Mouse (Mus musculus) heart, adult 2 months (tissue): Measurements from ENCODE around the gene Siva1. TPM values are rescaled to one million over a fixed set of nuclear protein-coding genes. Genes with fewer than 3 reads are reported as not detected.

Experiments used
- DNase-seq, 2 experiments: peaks; one replicate each; pipeline ENCODE4 v3.0.0; 2021
- H3K27ac ChIP-seq: fragments of 200-600 bp; 2 replicates; pipeline ENCODE4 v1.8.1; 2022
- H3K27me3 ChIP-seq: fragments of 200-500 bp; 2 replicates; pipeline ENCODE4 v1.6.1; 2012; ENCODE audit warnings: mild to moderate bottlenecking, low read length, inconsistent platforms, mixed read lengths; ENCODE audit not compliant: control insufficient read depth, insufficient read depth
- H3K36me3 ChIP-seq: fragments of 200-500 bp; 2 replicates; pipeline ENCODE4 v1.6.1; 2012; ENCODE audit warnings: low read length, inconsistent platforms; ENCODE audit not compliant: control insufficient read depth, insufficient read depth
- H3K4me1 ChIP-seq: fragments of 200-500 bp; 2 replicates; pipeline ENCODE4 v1.6.1; 2011; ENCODE audit warnings: low read length; ENCODE audit not compliant: control insufficient read depth, insufficient read depth
- H3K4me3 ChIP-seq: fragments of 200-600 bp; 2 replicates; pipeline ENCODE4 v1.8.1; 2022
- H3K79me2 ChIP-seq: fragments of 200-500 bp; replicated peaks from 2 replicates; pipeline ENCODE4 v1.6.1; 2012; ENCODE audit warnings: mild to moderate bottlenecking, inconsistent platforms, low read length, moderate library complexity, mixed read lengths; ENCODE audit not compliant: control insufficient read depth, insufficient read depth
- H3K9ac ChIP-seq: fragments of 200-500 bp; 2 replicates; pipeline ENCODE4 v1.6.1; 2012; ENCODE audit warnings: low read depth, mild to moderate bottlenecking, control low read depth, inconsistent platforms, low read length, mixed read lengths
- CTCF ChIP-seq: fragments of 200-600 bp; IDR thresholded peaks from 2 replicates; pipeline ENCODE4 v1.8.1; 2022; ENCODE audit warnings: antibody characterized with exemption, mild to moderate bottlenecking, moderate library complexity
- EP300 ChIP-seq: fragments of 200-500 bp; IDR thresholded peaks from 2 replicates; pipeline ENCODE4 v1.6.1; 2011; ENCODE audit warnings: low read depth, low read length, control low read depth; ENCODE audit not compliant: insufficient read depth
- POLR2A ChIP-seq: fragments of 200-500 bp; IDR thresholded peaks from 2 replicates; pipeline ENCODE4 v1.6.1; 2011; ENCODE audit warnings: mild to moderate bottlenecking, low read depth, low read length, control low read depth; ENCODE audit not compliant: insufficient read depth
- WGBS: fragments of 180-500 bp; shearing (Covaris S2); methylation state at CpG from one replicate; pipeline ENCODE4 v1.1.7; 2018; 5-methylcytosine and 5-hydroxymethylcytosine counted together
- intact Hi-C: fragments of 180-260 bp; cut with DNase I; formaldehyde crosslinking; loops from one replicate; pipeline ENCODE4 v1.15.1; 2025
- polyA plus RNA-seq: library from polyadenylated mRNA; depleted of rRNA; stranded (reverse); fragments of >200 nt; gene quantifications from 2 replicates; pipeline ENCODE4 v1.2.3, GENCODE M21; 2012
- total RNA-seq, 2 experiments: library from RNA; stranded (reverse); gene quantifications; 2 replicates each; pipeline ENCODE4 v1.2.3; 2021

Gene Siva1
- total and polyA plus RNA-seq, 3 experiments = 32.0 to 39.4 (median 38.7) TPM

GRCm38 (mm10) chr12:112643126-112643525, 1.4 kb upstream of the Siva1 start:
- no peak for DNase-seq
- no peaks in the 10 kb centered on the region for H3K36me3 ChIP-seq
- no peaks in the 10 kb centered on the region for H3K79me2 ChIP-seq
- no peak overlapping the region for H3K27ac ChIP-seq
- peaks cover 2% of the 10 kb centered on the region for H3K4me1 ChIP-seq
- intact Hi-C loops = no loop called here
- 77% methylated on average over 6 of the region's 6 CpGs for WGBS
- no peaks in the 10 kb centered on the region for H3K27me3 ChIP-seq
- H3K4me3 ChIP-seq = no peak overlapping the region
- TF ChIP-seq CTCF = no peak
- no peak overlapping the region for H3K9ac ChIP-seq

DNA sequence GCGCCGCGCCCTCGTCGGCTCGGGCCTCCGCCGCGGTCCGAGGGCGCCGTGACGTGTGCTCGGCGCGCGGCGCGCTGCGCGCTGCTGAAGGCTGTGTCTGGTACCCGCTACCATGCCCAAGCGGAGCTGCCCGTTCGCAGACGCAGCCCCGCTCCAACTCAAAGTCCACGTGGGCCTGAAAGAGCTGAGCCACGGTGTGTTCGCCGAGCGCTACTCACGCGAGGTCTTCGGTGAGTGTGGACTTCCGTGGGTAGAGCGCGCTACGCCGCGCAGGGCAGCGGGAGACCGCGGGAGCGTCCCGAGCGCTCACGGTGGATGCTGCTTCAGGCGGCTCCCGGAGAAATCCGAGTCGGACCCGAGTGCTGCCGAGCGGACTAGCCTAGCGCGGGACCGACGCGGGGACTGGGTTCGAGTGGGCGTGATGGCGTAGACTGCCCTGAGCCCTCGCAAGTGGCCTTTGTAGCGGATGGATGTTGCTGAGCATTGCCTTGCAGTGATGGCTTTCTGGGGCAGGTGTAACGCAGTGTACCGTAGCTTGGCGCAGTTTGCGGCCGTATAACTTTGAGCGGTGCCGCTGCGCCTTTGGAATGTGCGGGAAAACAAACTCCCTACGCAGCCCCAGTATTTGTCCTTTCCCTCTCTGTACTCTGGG, 502 bp downstream of the Siva1 start:
- intact Hi-C loops = no loop called here
- Histone ChIP-seq H3K27ac (peak overlapping the region; percentile 79), H3K9ac (peak overlapping the region; percentile 75), H3K79me2 (no peaks in the 10 kb centered on the region), H3K36me3 (no peaks in the 10 kb centered on the region), H3K4me1 (peaks cover 2% of the 10 kb centered on the region), H3K4me3 (peak overlapping the region; percentile 71), H3K27me3 (no peaks in the 10 kb centered on the region)
- WGBS = under 1% methylated on average over 75 of the region's 75 CpGs
- no peak for TF ChIP-seq CTCF
- peak; percentile 79 for TF ChIP-seq POLR2A
- DNase-seq = no peak

GRCm38 (mm10) chr12:112646139-112646538, 1.7 kb downstream of the Siva1 start:
- H3K27me3 ChIP-seq = no peaks in the 10 kb centered on the region
- intact Hi-C loops = no loop called here
- H3K4me1 ChIP-seq = peaks cover 2% of the 10 kb centered on the region
- no peaks in the 10 kb centered on the region for H3K36me3 ChIP-seq
- no peak overlapping the region for H3K27ac ChIP-seq
- TF ChIP-seq EP300 (no peak), CTCF (no peak), POLR2A (no peak)
- no peak overlapping the region for H3K4me3 ChIP-seq
- WGBS = 38% methylated on average over 6 of the region's 6 CpGs
- DNase-seq = no peak
- no peak overlapping the region for H3K9ac ChIP-seq
- no peaks in the 10 kb centered on the region for H3K79me2 ChIP-seq

GRCm38 (mm10) chr12:112648081-112648480, 3.6 kb downstream of the Siva1 start:
- H3K4me1 ChIP-seq = peaks cover 3% of the 10 kb centered on the region
- H3K79me2 ChIP-seq = no peaks in the 10 kb centered on the region
- no peaks in the 10 kb centered on the region for H3K27me3 ChIP-seq
- no peaks in the 10 kb centered on the region for H3K36me3 ChIP-seq
- WGBS = 91% methylated on average over 5 of the region's 5 CpGs
- TF ChIP-seq CTCF (no peak), POLR2A (no peak), EP300 (no peak)
- intact Hi-C loops = no loop called here
- no peak overlapping the region for H3K9ac ChIP-seq
- H3K27ac ChIP-seq = no peak overlapping the region
- H3K4me3 ChIP-seq = no peak overlapping the region
- no peak for DNase-seq

GRCm38 (mm10) chr12:112651778-112652439, 7.4 kb downstream of the Siva1 start:
- intact Hi-C loops = loop anchor here (5.0 to 10.0 kb wide), 2 partner anchors 40 to 193 kb away; no protein-coding TSS in a partner anchor
- no peaks in the 10 kb centered on the region for H3K79me2 ChIP-seq
- WGBS = 70% methylated on average over 5 of the region's 5 CpGs
- H3K27me3 ChIP-seq = no peaks in the 10 kb centered on the region
- H3K27ac ChIP-seq = no peak overlapping the region
- TF ChIP-seq CTCF (no peak), POLR2A (no peak), EP300 (no peak)
- no peak overlapping the region for H3K4me3 ChIP-seq
- H3K36me3 ChIP-seq = no peaks in the 10 kb centered on the region
- H3K9ac ChIP-seq = no peak overlapping the region
- DNase-seq = no peak
- peaks cover 3% of the 10 kb centered on the region for H3K4me1 ChIP-seq

DNA sequence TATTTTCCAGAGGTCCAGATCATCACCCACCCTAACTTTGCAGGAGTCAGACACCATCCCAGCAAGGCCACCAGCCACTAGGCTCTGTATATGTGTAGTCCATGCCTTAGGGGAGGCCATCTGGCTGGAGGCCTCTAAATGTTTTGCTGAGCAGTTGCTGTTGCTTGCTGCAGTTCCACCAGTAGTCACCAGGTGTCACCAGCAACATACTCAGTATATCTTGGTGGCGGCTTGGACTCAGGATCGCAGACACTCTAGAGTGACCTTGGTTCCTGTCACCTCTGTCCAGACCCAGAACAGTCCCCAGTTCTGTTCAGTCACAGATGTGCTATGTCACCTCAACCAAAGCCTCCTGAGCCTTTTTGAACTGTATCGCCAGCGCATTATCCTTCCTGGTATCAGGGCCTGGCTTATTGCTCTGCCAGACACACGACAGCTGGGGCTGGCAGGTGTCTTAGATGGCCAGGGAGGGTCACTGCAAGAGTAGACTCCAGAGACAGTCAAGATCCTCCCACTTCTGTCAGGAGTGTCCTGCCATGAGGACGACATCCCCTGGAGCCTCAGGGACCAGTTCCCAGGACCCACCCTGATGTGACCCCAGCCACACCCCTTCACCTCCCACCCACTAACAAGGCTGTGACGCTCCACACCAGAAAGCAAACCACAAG, 8.8 kb downstream of the Siva1 start:
- DNase-seq = peak; percentile 85 to 91
- Histone ChIP-seq H3K4me3 (no peak overlapping the region), H3K79me2 (no peaks in the 10 kb centered on the region), H3K27me3 (no peaks in the 10 kb centered on the region), H3K9ac (no peak overlapping the region), H3K36me3 (no peaks in the 10 kb centered on the region), H3K27ac (peak overlapping the region; percentile 10; the same call in 1 of the 2 replicates), H3K4me1 (peaks cover 3% of the 10 kb centered on the region)
- intact Hi-C loops = loop anchor here (1.0 to 10.0 kb wide), 3 partner anchors 39 to 192 kb away; no protein-coding TSS in a partner anchor
- 23% methylated on average over 7 of the region's 7 CpGs for WGBS
- TF ChIP-seq POLR2A = 0 out of 2 replicates have a peak, but pooled peaks have one; percentile 2
- peak; percentile 99 for TF ChIP-seq EP300
- peak; percentile 98 for TF ChIP-seq CTCF
